Mouse (Mus musculus) limb, embryonic 15.5 days (tissue): Measurements from ENCODE around the gene Nkx6-1. TPM values are rescaled to one million over a fixed set of nuclear protein-coding genes. Genes with fewer than 3 reads are reported as not detected.
A peak's percentile ranks its signal among the peaks of the same experiment; 100 is the strongest.

Experiments
- ATAC-seq: fragments of 200-750 bp; cut with Nextera tagmentation; 2 replicates; pipeline ENCODE4 v1.8.0; 2017; ENCODE audit warnings: low read depth, moderate TSS enrichment; ENCODE audit not compliant: insufficient number of reproducible peaks, low FRiP score, low TSS enrichment
- H3K27ac ChIP-seq: fragments of 300-500 bp; sonication (generic); 2 replicates; pipeline ENCODE4 v1.5.1; 2015; ENCODE audit warnings: moderate library complexity, mild to moderate bottlenecking, inconsistent platforms
- H3K27me3 ChIP-seq: fragments of 300-500 bp; sonication (generic); 2 replicates; pipeline ENCODE4 v1.6.1; 2015; ENCODE audit warnings: inconsistent platforms
- H3K36me3 ChIP-seq: fragments of 300-500 bp; sonication (generic); 2 replicates; pipeline ENCODE4 v1.6.1; 2015; ENCODE audit warnings: inconsistent platforms
- H3K4me1 ChIP-seq: fragments of 300-500 bp; sonication (generic); 2 replicates; pipeline ENCODE4 v1.6.1; 2015; ENCODE audit warnings: inconsistent platforms
- H3K4me2 ChIP-seq: fragments of 300-500 bp; sonication (generic); 2 replicates; pipeline ENCODE4 v1.6.1; 2015; ENCODE audit warnings: mild to moderate bottlenecking, inconsistent platforms
- H3K4me3 ChIP-seq: fragments of 300-500 bp; sonication (generic); 2 replicates; pipeline ENCODE4 v1.5.1; 2015; ENCODE audit warnings: mild to moderate bottlenecking, inconsistent platforms
- H3K9ac ChIP-seq: fragments of 300-500 bp; sonication (generic); 2 replicates; pipeline ENCODE4 v1.6.1; 2015; ENCODE audit warnings: inconsistent platforms
- H3K9me3 ChIP-seq: fragments of 300-500 bp; sonication (generic); 2 replicates; pipeline ENCODE4 v1.6.1; 2016; ENCODE audit warnings: inconsistent platforms
- WGBS: fragments of 180-500 bp; shearing (Covaris S2); methylation state at CpG from one replicate; pipeline ENCODE4 v1.1.7; 2015; 5-methylcytosine and 5-hydroxymethylcytosine counted together
- polyA plus RNA-seq: library from polyadenylated mRNA; unstranded; fragments of >200 nt; fragmentation: Nextera tagmentation; extraction: Ambion mirVana; gene quantifications from 2 replicates; pipeline ENCODE4 v1.2.1, GENCODE M21; 2015

Nkx6-1 gene
- polyA plus RNA-seq, 1 experiment from 2014 or later = 0.12 TPM

GRCm38 (mm10) chr5:101667263-101667990 lies 2.6 kb upstream of the Nkx6-1 start:
- H3K27me3 ChIP-seq = peaks cover 82% of the 10 kb centered on the region
- no peaks in the 10 kb centered on the region for H3K36me3 ChIP-seq
- 3% methylated on average over 19 of the region's 19 CpGs for WGBS
- H3K9ac ChIP-seq = no peak overlapping the region
- peaks cover 32% of the 10 kb centered on the region for H3K4me1 ChIP-seq
- no peak for ATAC-seq
- no peak overlapping the region for H3K4me3 ChIP-seq
- H3K4me2 ChIP-seq = no peak overlapping the region
- H3K27ac ChIP-seq = no peak overlapping the region
- no peaks in the 10 kb centered on the region for H3K9me3 ChIP-seq

- WGBS = 3% methylated on average over 18 of the region's 18 CpGs
- Histone ChIP-seq H3K27ac (no peak overlapping the region), H3K4me3 (no peak overlapping the region), H3K36me3 (no peaks in the 10 kb centered on the region), H3K4me1 (peaks cover 32% of the 10 kb centered on the region), H3K9ac (no peak overlapping the region), H3K27me3 (peaks cover 89% of the 10 kb centered on the region), H3K9me3 (no peaks in the 10 kb centered on the region), H3K4me2 (no peak overlapping the region)
- ATAC-seq = no peak
Measured at GRCm38 (mm10) chr5:101666713-101667112, 1.9 kb upstream of the Nkx6-1 start.

GRCm38 (mm10) chr5:101666091-101666490 lies 1.3 kb upstream of the Nkx6-1 start:
- Histone ChIP-seq H3K9me3 (no peaks in the 10 kb centered on the region), H3K4me3 (no peak overlapping the region), H3K27me3 (peaks cover 93% of the 10 kb centered on the region), H3K4me2 (no peak overlapping the region; the same call in 1 of the 2 replicates), H3K27ac (no peak overlapping the region), H3K36me3 (no peaks in the 10 kb centered on the region), H3K4me1 (peaks cover 32% of the 10 kb centered on the region), H3K9ac (no peak overlapping the region)
- no peak for ATAC-seq
- WGBS = 2% methylated on average over 9 of the region's 9 CpGs

GRCm38 (mm10) chr5:101664423-101664921 lies 324 bp downstream of the Nkx6-1 start:
- H3K4me1 ChIP-seq = peaks cover 34% of the 10 kb centered on the region
- peaks cover 94% of the 10 kb centered on the region for H3K27me3 ChIP-seq
- H3K4me2 ChIP-seq = peak overlapping the region; percentile 86
- no peaks in the 10 kb centered on the region for H3K9me3 ChIP-seq
- no peak overlapping the region for H3K27ac ChIP-seq
- peak overlapping the region; percentile 41 for H3K4me3 ChIP-seq
- H3K9ac ChIP-seq = no peak overlapping the region
- ATAC-seq = no peak
- WGBS = under 1% methylated on average over 62 of the region's 64 CpGs
- H3K36me3 ChIP-seq = no peaks in the 10 kb centered on the region

- WGBS = under 1% methylated on average over 74 of the region's 94 CpGs
- peaks cover 39% of the 10 kb centered on the region for H3K4me1 ChIP-seq
- peak overlapping the region; percentile 86 for H3K4me2 ChIP-seq
- H3K36me3 ChIP-seq = no peaks in the 10 kb centered on the region
- H3K4me3 ChIP-seq = peak overlapping the region; percentile 41
- peaks cover 94% of the 10 kb centered on the region for H3K27me3 ChIP-seq
- H3K9me3 ChIP-seq = no peaks in the 10 kb centered on the region
- ATAC-seq = no peak
- 0 out of 2 replicates have a peak overlapping the region, but pooled peaks have one; percentile 23 for H3K9ac ChIP-seq
- H3K27ac ChIP-seq = no peak overlapping the region
Measured at GRCm38 (mm10) chr5:101663621-101664422, 974 bp downstream of the Nkx6-1 start.

GRCm38 (mm10) chr5:101663176-101663575 lies 1.6 kb downstream of the Nkx6-1 start:
- H3K36me3 ChIP-seq = no peaks in the 10 kb centered on the region
- WGBS = under 1% methylated on average over 23 of the region's 23 CpGs
- no peak overlapping the region for H3K27ac ChIP-seq
- H3K27me3 ChIP-seq = peaks cover 94% of the 10 kb centered on the region
- H3K9me3 ChIP-seq = no peaks in the 10 kb centered on the region
- H3K4me1 ChIP-seq = peaks cover 39% of the 10 kb centered on the region
- 0 out of 2 replicates have a peak overlapping the region, but pooled peaks have one; percentile 23 for H3K9ac ChIP-seq
- ATAC-seq = peak; percentile 46
- H3K4me2 ChIP-seq = peak overlapping the region; percentile 86
- H3K4me3 ChIP-seq = peak overlapping the region; percentile 41

- Histone ChIP-seq H3K36me3 (no peaks in the 10 kb centered on the region), H3K27me3 (peaks cover 91% of the 10 kb centered on the region), H3K4me3 (no peak overlapping the region), H3K9ac (no peak overlapping the region), H3K4me1 (peaks cover 39% of the 10 kb centered on the region), H3K4me2 (no peak overlapping the region), H3K9me3 (no peaks in the 10 kb centered on the region), H3K27ac (no peak overlapping the region)
- no peak for ATAC-seq
- WGBS = 6% methylated on average over 8 of the region's 8 CpGs
Measured at GRCm38 (mm10) chr5:101662485-101662884, 2.3 kb downstream of the Nkx6-1 start.

GRCm38 (mm10) chr5:101661561-101662211 lies 3.1 kb downstream of the Nkx6-1 start:
- Histone ChIP-seq H3K4me1 (peaks cover 39% of the 10 kb centered on the region), H3K27me3 (peaks cover 92% of the 10 kb centered on the region), H3K9ac (no peak overlapping the region), H3K36me3 (no peaks in the 10 kb centered on the region), H3K9me3 (no peaks in the 10 kb centered on the region), H3K27ac (no peak overlapping the region), H3K4me3 (no peak overlapping the region), H3K4me2 (no peak overlapping the region)
- WGBS = 4% methylated on average over 25 of the region's 25 CpGs
- no peak for ATAC-seq

GRCm38 (mm10) chr5:101660666-101661065 lies 4.1 kb downstream of the Nkx6-1 start:
- no peak overlapping the region for H3K27ac ChIP-seq
- no peaks in the 10 kb centered on the region for H3K9me3 ChIP-seq
- no peak overlapping the region for H3K4me3 ChIP-seq
- no peak overlapping the region for H3K9ac ChIP-seq
- no peaks in the 10 kb centered on the region for H3K36me3 ChIP-seq
- peaks cover 38% of the 10 kb centered on the region for H3K4me1 ChIP-seq
- no peak for ATAC-seq
- peaks cover 92% of the 10 kb centered on the region for H3K27me3 ChIP-seq
- 2% methylated on average over 3 of the region's 3 CpGs for WGBS
- no peak overlapping the region for H3K4me2 ChIP-seq

- peaks cover 26% of the 10 kb centered on the region for H3K4me1 ChIP-seq
- peak overlapping the region; percentile 31; the same call in 1 of the 2 replicates for H3K4me2 ChIP-seq
- 2% methylated on average over 38 of the region's 39 CpGs for WGBS
- H3K4me3 ChIP-seq = peak overlapping the region; percentile 16
- H3K27ac ChIP-seq = no peak overlapping the region
- no peaks in the 10 kb centered on the region for H3K9me3 ChIP-seq
- H3K27me3 ChIP-seq = peaks cover 92% of the 10 kb centered on the region
- H3K36me3 ChIP-seq = no peaks in the 10 kb centered on the region
- H3K9ac ChIP-seq = no peak overlapping the region
- no peak for ATAC-seq
Measured at GRCm38 (mm10) chr5:101659411-101659971, 5.3 kb downstream of the Nkx6-1 start.

GRCm38 (mm10) chr5:101658984-101659290 lies 5.9 kb downstream of the Nkx6-1 start:
- H3K27me3 ChIP-seq = peaks cover 92% of the 10 kb centered on the region
- no peak overlapping the region for H3K9ac ChIP-seq
- H3K36me3 ChIP-seq = no peaks in the 10 kb centered on the region
- peak overlapping the region; percentile 16 for H3K4me3 ChIP-seq
- WGBS = under 1% methylated on average over 23 of the region's 23 CpGs
- H3K4me2 ChIP-seq = no peak overlapping the region
- no peak overlapping the region for H3K27ac ChIP-seq
- no peak for ATAC-seq
- H3K9me3 ChIP-seq = no peaks in the 10 kb centered on the region
- H3K4me1 ChIP-seq = peaks cover 21% of the 10 kb centered on the region
